Mouse (Mus musculus): ENCODE measurements around the gene Tsc2.

Tsc2 gene

GRCm38 (mm10) chr17:24647493-24647892 is 15.1 kb upstream of the Tsc2 start:
- no peak for DNase-seq (ENCODE audit: low spot score)

- no peak for DNase-seq (ENCODE audit: low spot score)
These were observed 14.0 kb upstream of the Tsc2 start for GRCm38 (mm10) chr17:24646381-24646780.

- no peak for DNase-seq (ENCODE audit: low spot score)
These were observed 13.5 kb upstream of the Tsc2 start for GRCm38 (mm10) chr17:24645916-24646315.

GRCm38 (mm10) chr17:24644875-24645721 is 12.7 kb upstream of the Tsc2 start:
- DNase-seq (ENCODE audit: low spot score), result no peak

GRCm38 (mm10) chr17:24644030-24644715 is 11.7 kb upstream of the Tsc2 start:
- DNase-seq (ENCODE audit: low spot score), result no peak

- no peak for DNase-seq (ENCODE audit: low spot score)
These were observed 10.4 kb upstream of the Tsc2 start for GRCm38 (mm10) chr17:24642791-24643343.

- DNase-seq (ENCODE audit: low spot score), result no peak
These were observed 9.5 kb upstream of the Tsc2 start for GRCm38 (mm10) chr17:24641944-24642343.

GRCm38 (mm10) chr17:24640581-24640980 is 8.2 kb upstream of the Tsc2 start:
- no peak for DNase-seq (ENCODE audit: low spot score)

- DNase-seq (ENCODE audit: low spot score), result no peak
These were observed 7.7 kb upstream of the Tsc2 start for GRCm38 (mm10) chr17:24640119-24640518.

GRCm38 (mm10) chr17:24639571-24639988 is 7.2 kb upstream of the Tsc2 start:
- DNase-seq (ENCODE audit: low spot score), result no peak

- peak; percentile 69 for DNase-seq (ENCODE audit: low spot score)
These were observed 6.4 kb upstream of the Tsc2 start for GRCm38 (mm10) chr17:24638840-24639239.

- no peak for DNase-seq (ENCODE audit: low spot score)
These were observed 5.8 kb upstream of the Tsc2 start for GRCm38 (mm10) chr17:24638214-24638613.

GRCm38 (mm10) chr17:24636781-24637481 is 4.5 kb upstream of the Tsc2 start:
- DNase-seq (ENCODE audit: low spot score), result no peak

GRCm38 (mm10) chr17:24635694-24636093 is 3.3 kb upstream of the Tsc2 start:
- DNase-seq (ENCODE audit: low spot score), result no peak

GRCm38 (mm10) chr17:24635024-24635423 is 2.6 kb upstream of the Tsc2 start:
- DNase-seq (ENCODE audit: low spot score), result no peak

GRCm38 (mm10) chr17:24633831-24634230 is 1.4 kb upstream of the Tsc2 start:
- DNase-seq (ENCODE audit: low spot score), result no peak

GRCm38 (mm10) chr17:24632813-24633449 is 501 bp upstream of the Tsc2 start:
- peak; percentile 79 for DNase-seq (ENCODE audit: low spot score)

GRCm38 (mm10) chr17:24630072-24630471 is 2.4 kb downstream of the Tsc2 start:
- no peak for DNase-seq (ENCODE audit: low spot score)

GRCm38 (mm10) chr17:24628646-24629045 is 3.8 kb downstream of the Tsc2 start:
- peak; percentile 69 for DNase-seq (ENCODE audit: low spot score)

GRCm38 (mm10) chr17:24625472-24625871 is 7.0 kb downstream of the Tsc2 start:
- no peak for DNase-seq (ENCODE audit: low spot score)

GRCm38 (mm10) chr17:24617561-24618194 is 14.8 kb downstream of the Tsc2 start:
- DNase-seq (ENCODE audit: low spot score), result no peak
